Mouse (Mus musculus): ENCODE data around the gene Epn2.

- TF ChIP-seq CTCF (IDR thresholded peaks at IDR 0.05; ENCODE audit: borderline replicate concordance, extremely low read depth, insufficient read depth, insufficient read length) (no peak), POLR2A (IDR thresholded peaks at IDR 0.05; ENCODE audit: borderline replicate concordance, extremely low read depth, insufficient read depth, insufficient read length, poor library complexity, severe bottlenecking) (no peak)
Observed at GRCm38 (mm10) chr11:61481239-61482090, 98.0 kb downstream of the Epn2 start.

Data from brain, embryonic 14.5 days (tissue).